In the genomic region with DNA sequence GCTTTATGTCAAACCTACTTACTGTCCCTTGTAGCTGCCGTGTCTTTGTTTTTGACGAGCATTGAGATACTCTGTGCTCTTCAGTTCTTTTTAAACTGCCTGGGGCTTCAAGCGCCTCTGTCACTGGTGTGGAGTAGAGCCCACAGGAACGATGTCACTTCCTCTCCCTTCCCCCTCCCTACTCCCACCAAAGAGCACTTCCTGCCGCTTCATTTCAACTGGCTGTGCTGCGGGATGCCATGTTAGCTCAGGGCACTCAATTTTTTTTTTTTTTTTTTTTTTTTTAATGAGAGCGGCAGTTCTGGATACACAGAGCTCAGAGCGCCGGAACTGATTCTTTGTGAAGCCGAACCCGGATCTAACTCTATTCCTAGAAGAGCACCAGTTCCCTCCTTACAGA, we compare ENCODE assay signal across 8 mouse cellular contexts.
DNase-seq lines count a peak whose midpoint lies in the region; ATAC-seq and TF ChIP-seq lines count a peak whose summit lies in the region.

No protein-coding gene starts in this region.

- 61% methylated on average over 11 of the region's 11 CpGs for WGBS in forebrain, postnatal 0 days
- WGBS in forebrain, embryonic 13.5 days: 61% methylated on average over 11 of the region's 11 CpGs
- WGBS in kidney, embryonic 16.5 days: 72% methylated on average over 11 of the region's 11 CpGs

- peaks cover 7% of the 10 kb centered on the region; the same call in 1 of the 2 replicates for H3K4me1 ChIP-seq in forebrain, postnatal 0 days (ENCODE audit: insufficient read depth)
- H3K4me1 ChIP-seq in forebrain, embryonic 13.5 days: peaks cover 15% of the 10 kb centered on the region
- H3K4me1 ChIP-seq in kidney, embryonic 16.5 days (ENCODE audit: insufficient read depth, low read length): peaks cover 6% of the 10 kb centered on the region; the same call in 1 of the 2 replicates

- H3K4me2 ChIP-seq in forebrain, postnatal 0 days (ENCODE audit: low read depth): no peak overlapping the region
- H3K4me2 ChIP-seq in forebrain, embryonic 13.5 days: no peak overlapping the region
- no peak overlapping the region; the same call in 1 of the 2 replicates for H3K4me2 ChIP-seq in kidney, embryonic 16.5 days (replicated peaks; ENCODE audit: low read depth, low read length)

- no peak overlapping the region for H3K9ac ChIP-seq in forebrain, postnatal 0 days
- no peak overlapping the region for H3K9ac ChIP-seq in forebrain, embryonic 13.5 days
- H3K9ac ChIP-seq in kidney, embryonic 16.5 days (replicated peaks; ENCODE audit: low read length): no peak overlapping the region

- H3K36me3 ChIP-seq in forebrain, postnatal 0 days (ENCODE audit: insufficient read depth): no peaks in the 10 kb centered on the region
- H3K36me3 ChIP-seq in forebrain, embryonic 13.5 days (ENCODE audit: poor library complexity, severe bottlenecking): no peaks in the 10 kb centered on the region
- no peaks in the 10 kb centered on the region for H3K36me3 ChIP-seq in kidney, embryonic 16.5 days (ENCODE audit: insufficient read depth, low read length)

- H3K9me3 ChIP-seq in forebrain, postnatal 0 days (ENCODE audit: low read length): no peaks in the 10 kb centered on the region
- no peaks in the 10 kb centered on the region for H3K9me3 ChIP-seq in forebrain, embryonic 13.5 days (replicated peaks)
- no peaks in the 10 kb centered on the region for H3K9me3 ChIP-seq in kidney, embryonic 16.5 days (ENCODE audit: low read length)

- no peak for DNase-seq in forebrain, postnatal 0 days
- peak; percentile 73 to 82 for DNase-seq in CD8-positive naive resting alpha-beta T cell, adult 2 months (ENCODE audit: low read depth in 2 of 2, low spot score in 2 of 2)
- peak; percentile 46 to 64 for DNase-seq in heart, adult 18-20 months
- DNase-seq in thymus, postnatal 4 days: peak; percentile 68
- DNase-seq in cerebellum, adult 11-12 months: no peak

- no peaks in the 10 kb centered on the region for H3K27me3 ChIP-seq in forebrain, postnatal 0 days (ENCODE audit: insufficient read depth, low read length)
- no peaks in the 10 kb centered on the region for H3K27me3 ChIP-seq in forebrain, embryonic 13.5 days
- H3K27me3 ChIP-seq in kidney, embryonic 16.5 days (ENCODE audit: insufficient read depth, low read length): no peaks in the 10 kb centered on the region

- peak; percentile 71 for ATAC-seq in forebrain, postnatal 0 days
- no peak for ATAC-seq in forebrain, embryonic 13.5 days
- peak; percentile 60; the same call in 1 of the 2 replicates for ATAC-seq in kidney, embryonic 16.5 days (ENCODE audit: low FRiP score, low TSS enrichment)
- ATAC-seq in megakaryocyte, adult 5-6 weeks (ENCODE audit: poor library complexity, severe bottlenecking): peak; percentile 94

- H3K27ac ChIP-seq in forebrain, postnatal 0 days (ENCODE audit: low read depth, low read length): no peak overlapping the region
- no peak overlapping the region for H3K27ac ChIP-seq in forebrain, embryonic 13.5 days
- H3K27ac ChIP-seq in kidney, embryonic 16.5 days (ENCODE audit: low read length): peak overlapping the region; percentile 75

- H3K4me3 ChIP-seq in forebrain, postnatal 0 days (ENCODE audit: low read depth, low read length): no peak overlapping the region
- no peak overlapping the region for H3K4me3 ChIP-seq in forebrain, embryonic 13.5 days
- no peak overlapping the region for H3K4me3 ChIP-seq in kidney, embryonic 16.5 days (ENCODE audit: low read length)

- no peak for TF ChIP-seq CTCF in forebrain, postnatal 0 days (IDR thresholded peaks at IDR 0.05; ENCODE audit: low read depth)

Comparison
In these comparisons a context has a peak if more than half of its experiments do, and no peak if none do; other contexts are left out.
1. DNase-seq: peak in CD8-positive naive resting alpha-beta T cell, adult 2 months (2 of 2), heart, adult 18-20 months (2 of 2) and thymus, postnatal 4 days (single experiment); none in forebrain, postnatal 0 days (single experiment) and cerebellum, adult 11-12 months (single experiment).